ENCODE assay signal across 8 mouse cellular contexts in genomic region chr5:122706917-122707275, GRCm38 (mm10). TPM values are rescaled to one million over a fixed set of nuclear protein-coding genes. Genes with fewer than 3 reads are reported as not detected.
A peak's percentile ranks its signal among the peaks of the same experiment; 100 is the strongest.
DNase-seq lines count a peak whose midpoint lies in the region; ATAC-seq and TF ChIP-seq lines count a peak whose summit lies in the region.

No protein-coding gene starts in this region.

- in situ Hi-C loops in ES-E14 (cut with MboI; ENCODE audit: low sequenced_read_pairs in 2 of 2, unreplicated experiment in 2 of 2), result no loop called here

- H3K9ac ChIP-seq in heart, embryonic 15.5 days, result peak overlapping the region; percentile 63
- H3K9ac ChIP-seq in ES-E14 (ENCODE audit: insufficient read depth, low read depth, low read length, poor library complexity, severe bottlenecking), result peak overlapping the region; percentile 80
- H3K9ac ChIP-seq in forebrain, embryonic 15.5 days (replicated peaks), result peak overlapping the region; percentile 70
- peak overlapping the region; percentile 82 for H3K9ac ChIP-seq in liver, embryonic 16.5 days (ENCODE audit: low read depth, low read length)

- no peak for DNase-seq in heart, adult 8-10 months (ENCODE audit: low spot score)
- DNase-seq in ES-E14 (ENCODE audit: low read depth, low spot score), result no peak
- DNase-seq in T-cell, adult 2 months (ENCODE audit: low spot score), result no peak
- no peak for DNase-seq in gastrocnemius, postnatal 10 days
- no peak for DNase-seq in gastrocnemius, postnatal 36 days

- peak; percentile 32; the same call in 1 of the 2 replicates for ATAC-seq in heart, embryonic 15.5 days (replicated peaks; ENCODE audit: insufficient number of reproducible peaks, insufficient read depth, low FRiP score, low read depth)
- no peak; the same call in 1 of the 2 replicates for ATAC-seq in forebrain, embryonic 15.5 days (replicated peaks)
- ATAC-seq in liver, embryonic 16.5 days (ENCODE audit: low read depth), result peak; percentile 10

- no peaks in the 10 kb centered on the region for H3K9me3 ChIP-seq in heart, embryonic 15.5 days (replicated peaks)
- H3K9me3 ChIP-seq in ES-E14 (ENCODE audit: control insufficient read depth, insufficient read depth, low read depth, low read length), result no peaks in the 10 kb centered on the region
- no peaks in the 10 kb centered on the region for H3K9me3 ChIP-seq in forebrain, embryonic 15.5 days
- H3K9me3 ChIP-seq in liver, embryonic 16.5 days (replicated peaks; ENCODE audit: control insufficient read depth, low read length), result no peaks in the 10 kb centered on the region

- WGBS in heart, embryonic 15.5 days, result 28% methylated on average over 5 of the region's 5 CpGs
- 45% methylated on average over 5 of the region's 5 CpGs for WGBS in forebrain, embryonic 15.5 days
- 31% methylated on average over 5 of the region's 5 CpGs for WGBS in liver, embryonic 16.5 days (ENCODE audit: insufficient replicate concordance)

- H3K4me1 ChIP-seq in heart, embryonic 15.5 days (replicated peaks), result peaks cover 23% of the 10 kb centered on the region
- H3K4me1 ChIP-seq in ES-E14 (ENCODE audit: control insufficient read depth in 2 of 2, insufficient read depth in 2 of 2, low read length in 2 of 2, poor library complexity in 1 of 2), result no peaks in the 10 kb centered on the region; a peak in 1 of 4 replicates
- H3K4me1 ChIP-seq in forebrain, embryonic 15.5 days, result peaks cover 13% of the 10 kb centered on the region
- peaks cover 28% of the 10 kb centered on the region for H3K4me1 ChIP-seq in liver, embryonic 16.5 days (ENCODE audit: control insufficient read depth, low read depth, low read length)

- peak overlapping the region; percentile 78 for H3K4me3 ChIP-seq in heart, embryonic 15.5 days
- peak overlapping the region; percentile 79 for H3K4me3 ChIP-seq in ES-E14 (ENCODE audit: insufficient read depth in 1 of 2, low read depth in 1 of 2, low read length in 2 of 2, poor library complexity in 1 of 2, severe bottlenecking in 1 of 2)
- H3K4me3 ChIP-seq in forebrain, embryonic 15.5 days, result peak overlapping the region; percentile 64
- H3K4me3 ChIP-seq in liver, embryonic 16.5 days (ENCODE audit: low read depth, low read length), result peak overlapping the region; percentile 80

- peak overlapping the region; percentile 92 for H3K27ac ChIP-seq in heart, embryonic 15.5 days
- no peak overlapping the region for H3K27ac ChIP-seq in ES-E14 (ENCODE audit: insufficient read depth, low read depth, low read length, poor library complexity, severe bottlenecking)
- peak overlapping the region; percentile 74 for H3K27ac ChIP-seq in forebrain, embryonic 15.5 days (replicated peaks)
- H3K27ac ChIP-seq in liver, embryonic 16.5 days (ENCODE audit: low read length), result peak overlapping the region; percentile 86

- peak overlapping the region; percentile 81 for H3K4me2 ChIP-seq in heart, embryonic 15.5 days
- H3K4me2 ChIP-seq in forebrain, embryonic 15.5 days (replicated peaks), result peak overlapping the region; percentile 71
- H3K4me2 ChIP-seq in liver, embryonic 16.5 days (ENCODE audit: low read depth, low read length), result peak overlapping the region; percentile 95

- H3K36me3 ChIP-seq in heart, embryonic 15.5 days, result no peaks in the 10 kb centered on the region
- H3K36me3 ChIP-seq in ES-E14 (ENCODE audit: control insufficient read depth, insufficient read depth, low read length, poor library complexity, severe bottlenecking), result no peaks in the 10 kb centered on the region
- no peaks in the 10 kb centered on the region for H3K36me3 ChIP-seq in forebrain, embryonic 15.5 days
- no peaks in the 10 kb centered on the region for H3K36me3 ChIP-seq in liver, embryonic 16.5 days (ENCODE audit: control insufficient read depth, insufficient read depth)

- no peaks in the 10 kb centered on the region for H3K27me3 ChIP-seq in heart, embryonic 15.5 days
- no peaks in the 10 kb centered on the region for H3K27me3 ChIP-seq in forebrain, embryonic 15.5 days
- no peaks in the 10 kb centered on the region for H3K27me3 ChIP-seq in liver, embryonic 16.5 days (ENCODE audit: control insufficient read depth, insufficient read depth, low read depth, low read length)

- intact Hi-C loops in gastrocnemius, postnatal 36 days (cut with DNase I), result no loop called here

TF ChIP-seq in ES-E14, 5 proteins besides CTCF, POLR2A, EP300 and RAD21:
- TF ChIP-seq HCFC1 (IDR thresholded peaks at IDR 0.05; ENCODE audit: borderline replicate concordance, insufficient read depth, low read length) (no peak), MAFK (IDR thresholded peaks at IDR 0.05; ENCODE audit: insufficient read depth, low read depth, low read length) (no peak), ZC3H11A (IDR thresholded peaks at IDR 0.05; ENCODE audit: borderline replicate concordance, low read depth, low read length) (no peak), ZNF384 (IDR thresholded peaks at IDR 0.05; ENCODE audit: low read depth, low read length) (no peak), CHD2 (IDR thresholded peaks at IDR 0.05; ENCODE audit: low read depth, low read length) (no peak)
TF ChIP-seq in ES-E14: peak in this region for 0.

RNA-seq across cellular contexts. Expression of gene P2rx4, which starts 0.4 kb away (rescaled TPM):
- 19.2 and 21.0 TPM in 2 replicates for polyA plus RNA-seq in heart, embryonic 15.5 days (2015; fragmentation: Nextera tagmentation; extraction: Ambion mirVana)
- total RNA-seq in heart, adult 8-10 months (2022), result 10 to 100 TPM; 16.2 to 19.3 (median 18.5) TPM
- 7.5 and 12.6 TPM in 2 replicates for total RNA-seq in ES-E14 (2012; rRNA removed)
- polyA plus RNA-seq in forebrain, embryonic 15.5 days (2015; fragmentation: Nextera tagmentation; extraction: Ambion mirVana), result 8.8 and 9.4 TPM in 2 replicates
- 29.4 and 31.3 TPM in 2 replicates for polyA plus RNA-seq in liver, embryonic 16.5 days (2015; fragmentation: Nextera tagmentation; extraction: Ambion mirVana)
- total RNA-seq in gastrocnemius, postnatal 10 days (2021), result 1 to 10 TPM; 6.2 to 9.6 TPM
- 1 to 10 TPM; 2.8 to 4.4 TPM for total RNA-seq in gastrocnemius, postnatal 36 days (2021)
